In genomic region chr19:57118785-57119565, GRCm38 (mm10) we compare ENCODE assay signal across 8 mouse cellular contexts.
DNase-seq lines count a peak whose midpoint lies in the region; ATAC-seq and TF ChIP-seq lines count a peak whose summit lies in the region.

No protein-coding gene starts in this region.

- H3K4me3 ChIP-seq in E14TG2a.4 (replicated peaks; ENCODE audit: low read length), result peak overlapping the region; percentile 37; the same call in 1 of the 2 replicates
- peak overlapping the region; percentile 27 for H3K4me3 ChIP-seq in hindbrain, embryonic 12.5 days
- H3K4me3 ChIP-seq in lung, embryonic 15.5 days, result peak overlapping the region; percentile 46
- peak overlapping the region; percentile 76 for H3K4me3 ChIP-seq in olfactory bulb, adult 2 months (ENCODE audit: insufficient read depth, low read depth, low read length)

- peak; percentile 66 for DNase-seq in cerebellum, adult 8-10 months
- peak; percentile 60 to 70 for DNase-seq in frontal cortex, postnatal 10 days (ENCODE audit: low spot score in 2 of 2)
- DNase-seq in layer of hippocampus, adult 9-11 months, result peak; percentile 87
- peak; percentile 94 for DNase-seq in thymus, postnatal 0 days (ENCODE audit: low spot score)

- H3K27me3 ChIP-seq in E14TG2a.4 (ENCODE audit: insufficient read depth, low read length), result no peaks in the 10 kb centered on the region
- no peaks in the 10 kb centered on the region for H3K27me3 ChIP-seq in hindbrain, embryonic 12.5 days
- no peaks in the 10 kb centered on the region for H3K27me3 ChIP-seq in lung, embryonic 15.5 days

- peak overlapping the region; percentile 50 for H3K9ac ChIP-seq in hindbrain, embryonic 12.5 days
- peak overlapping the region; percentile 46 for H3K9ac ChIP-seq in lung, embryonic 15.5 days

- H3K9me3 ChIP-seq in E14TG2a.4 (ENCODE audit: low read length), result peaks cover 12% of the 10 kb centered on the region
- H3K9me3 ChIP-seq in hindbrain, embryonic 12.5 days (replicated peaks), result no peaks in the 10 kb centered on the region
- H3K9me3 ChIP-seq in lung, embryonic 15.5 days, result no peaks in the 10 kb centered on the region

- H3K36me3 ChIP-seq in E14TG2a.4 (ENCODE audit: insufficient read depth, low read length), result no peaks in the 10 kb centered on the region
- H3K36me3 ChIP-seq in hindbrain, embryonic 12.5 days, result no peaks in the 10 kb centered on the region
- H3K36me3 ChIP-seq in lung, embryonic 15.5 days, result no peaks in the 10 kb centered on the region

- WGBS in hindbrain, embryonic 12.5 days, result 44% methylated on average over 22 of the region's 22 CpGs
- WGBS in lung, embryonic 15.5 days, result 23% methylated on average over 22 of the region's 22 CpGs
- 33% methylated on average over 22 of the region's 22 CpGs for WGBS in olfactory bulb, adult 2 months

- peak; percentile 88 for ATAC-seq in hindbrain, embryonic 12.5 days (ENCODE audit: low FRiP score)
- peak; percentile 78 for ATAC-seq in lung, embryonic 15.5 days (ENCODE audit: borderline replicate concordance, extremely low read depth, low FRiP score, low TSS enrichment)

- peaks cover 38% of the 10 kb centered on the region for H3K4me1 ChIP-seq in E14TG2a.4 (replicated peaks; ENCODE audit: low read depth, low read length)
- H3K4me1 ChIP-seq in hindbrain, embryonic 12.5 days, result peaks cover 35% of the 10 kb centered on the region
- H3K4me1 ChIP-seq in lung, embryonic 15.5 days, result peaks cover 58% of the 10 kb centered on the region
- H3K4me1 ChIP-seq in olfactory bulb, adult 2 months (ENCODE audit: control insufficient read depth, insufficient read depth, low read length), result peaks cover 21% of the 10 kb centered on the region

- peak overlapping the region; percentile 64 for H3K27ac ChIP-seq in hindbrain, embryonic 12.5 days
- peak overlapping the region; percentile 84 for H3K27ac ChIP-seq in lung, embryonic 15.5 days
- H3K27ac ChIP-seq in olfactory bulb, adult 2 months (ENCODE audit: insufficient read depth, low read depth, low read length), result peak overlapping the region; percentile 98

- H3K4me2 ChIP-seq in hindbrain, embryonic 12.5 days (replicated peaks), result peak overlapping the region; percentile 47
- peak overlapping the region; percentile 62 for H3K4me2 ChIP-seq in lung, embryonic 15.5 days

- peak; percentile 78 for TF ChIP-seq POLR2A in olfactory bulb, adult 2 months (IDR thresholded peaks at IDR 0.05; ENCODE audit: insufficient read depth, low read depth, low read length)

- no peak for TF ChIP-seq CTCF in E14TG2a.4 (conservative IDR thresholded peaks at IDR 0.05; ENCODE audit: low read length)
- no peak for TF ChIP-seq CTCF in olfactory bulb, adult 2 months (IDR thresholded peaks at IDR 0.05; ENCODE audit: insufficient read depth, low read depth, low read length)

Comparison
In these comparisons a context has a peak if more than half of its experiments do, and no peak if none do; other contexts are left out.
1. Peak in every context shown above with its lines: DNase-seq, ATAC-seq, H3K4me3 ChIP-seq and H3K27ac ChIP-seq.